Mouse (Mus musculus) lung, postnatal 36 days (tissue): ENCODE measurements around the gene Zg16.
"Not testable (repeated sequence)": the region's sequence is repeated elsewhere in the genome, so short reads cannot be mapped to it uniquely, and the experiment has no call there.

ENCODE experiments used
- DNase-seq: peaks from one replicate; pipeline ENCODE4 v3.0.0; 2022; ENCODE audit warnings: mixed read lengths

The Zg16 gene

GRCm38 (mm10) chr7:127087278-127088010, at the start of gene Zg16:
Zg16 (minus strand) TSS chr7:127087328.
- DNase-seq: not testable (repeated sequence)

- DNase-seq: no peak
These were observed 49.3 kb upstream of the Zg16 start for GRCm38 (mm10) chr7:127136181-127137071.

GRCm38 (mm10) chr7:127134821-127135447, 47.8 kb upstream of the Zg16 start:
- peak; percentile 29 for DNase-seq

- DNase-seq: no peak
These were observed 46.0 kb upstream of the Zg16 start for GRCm38 (mm10) chr7:127133125-127133524.

- DNase-seq: peak; percentile 45
These were observed 42.5 kb upstream of the Zg16 start for GRCm38 (mm10) chr7:127129638-127130037.

GRCm38 (mm10) chr7:127121911-127122270, 34.8 kb upstream of the Zg16 start, which contains the start of gene Qprt:
Qprt (minus strand) TSS chr7:127122226.
- DNase-seq: no peak

- DNase-seq: no peak
These were observed 34.2 kb upstream of the Zg16 start for GRCm38 (mm10) chr7:127121061-127121910.

GRCm38 (mm10) chr7:127118671-127119445, 31.7 kb upstream of the Zg16 start:
- peak; percentile 56 for DNase-seq

GRCm38 (mm10) chr7:127117948-127118347, 30.8 kb upstream of the Zg16 start:
- peak; percentile 42 for DNase-seq

- DNase-seq: no peak
These were observed 29.3 kb upstream of the Zg16 start for GRCm38 (mm10) chr7:127116331-127116935.

GRCm38 (mm10) chr7:127114920-127115319, 27.8 kb upstream of the Zg16 start:
- DNase-seq: no peak

- no peak for DNase-seq
These were observed 26.6 kb upstream of the Zg16 start for GRCm38 (mm10) chr7:127113614-127114259.

GRCm38 (mm10) chr7:127112921-127113597, 25.9 kb upstream of the Zg16 start:
- DNase-seq: no peak

GRCm38 (mm10) chr7:127112251-127112841, 25.2 kb upstream of the Zg16 start:
- DNase-seq: no peak

- peak; percentile 69 for DNase-seq
These were observed 24.3 kb upstream of the Zg16 start for GRCm38 (mm10) chr7:127111461-127111860.

GRCm38 (mm10) chr7:127110239-127111007, 23.3 kb upstream of the Zg16 start:
- DNase-seq: peak; percentile 82

- no peak for DNase-seq
These were observed 18.4 kb upstream of the Zg16 start for GRCm38 (mm10) chr7:127105551-127105950.

GRCm38 (mm10) chr7:127104560-127105332, 17.6 kb upstream of the Zg16 start:
- peak; percentile 91 for DNase-seq
